Mouse (Mus musculus) inflammation-experienced regulatory T-cells, adult 6 months (primary cell): ENCODE data around the gene Grk6. TPM values are rescaled to one million over a fixed set of nuclear protein-coding genes. Genes with fewer than 3 reads are reported as not detected.

ENCODE experiments used
- ATAC-seq: one replicate; pipeline ENCODE4 v1.8.0; 2017
- polyA plus RNA-seq, 3 experiments: library from polyadenylated mRNA; unstranded; fragments of 100-300 nt; shearing (Covaris generic); gene quantifications; one replicate each; pipeline ENCODE4 v1.2.1; 2017

The Grk6 gene
- polyA plus RNA-seq, 3 experiments from 2014 or later, result 35.3 to 50.0 (median 40.5) TPM

- no peak for ATAC-seq
These were observed 42.2 kb downstream of the Grk6 start for GRCm38 (mm10) chr13:55486916-55487577.

- no peak for ATAC-seq
These were observed 43.0 kb downstream of the Grk6 start, which contains the start of gene Dbn1 for GRCm38 (mm10) chr13:55487578-55488498. TSS of gene Dbn1 (minus strand) at chr13:55488111.

GRCm38 (mm10) chr13:55494257-55494656 lies 49.4 kb downstream of the Grk6 start:
- no peak for ATAC-seq

- ATAC-seq, result no peak
These were observed 50.2 kb downstream of the Grk6 start for GRCm38 (mm10) chr13:55494883-55495621.

- ATAC-seq, result no peak
These were observed 50.8 kb downstream of the Grk6 start for GRCm38 (mm10) chr13:55495702-55496101.

GRCm38 (mm10) chr13:55496661-55497060 lies 51.8 kb downstream of the Grk6 start:
- no peak for ATAC-seq

GRCm38 (mm10) chr13:55498906-55499305 lies 54.0 kb downstream of the Grk6 start:
- no peak for ATAC-seq

- no peak for ATAC-seq
These were observed 55.7 kb downstream of the Grk6 start for GRCm38 (mm10) chr13:55500575-55500974.

- no peak for ATAC-seq
These were observed 57.5 kb downstream of the Grk6 start for GRCm38 (mm10) chr13:55502405-55502804.

- ATAC-seq, result no peak
These were observed 59.5 kb downstream of the Grk6 start for GRCm38 (mm10) chr13:55504390-55504789.

GRCm38 (mm10) chr13:55505810-55506209 lies 60.9 kb downstream of the Grk6 start:
- no peak for ATAC-seq

GRCm38 (mm10) chr13:55506697-55507096 lies 61.8 kb downstream of the Grk6 start:
- no peak for ATAC-seq

- no peak for ATAC-seq
These were observed 63.0 kb downstream of the Grk6 start for GRCm38 (mm10) chr13:55507877-55508276.

- no peak for ATAC-seq
These were observed 63.7 kb downstream of the Grk6 start for GRCm38 (mm10) chr13:55508531-55508930.

- no peak for ATAC-seq
These were observed 65.4 kb downstream of the Grk6 start for GRCm38 (mm10) chr13:55510332-55510667.

Other genes with a start within 250 kb of the Grk6 start
- gene Nsd1, start 235.3 kb upstream of the Grk6 start, polyA plus RNA-seq, result 10 to 100 TPM; 46.7 to 76.6 (median 60.1) TPM
- 100 to 1,000 TPM; 196 to 371 (median 209) TPM for gene Prelid1, start 124.6 kb upstream of the Grk6 start, polyA plus RNA-seq
- 10 to 100 TPM in 1 of 3 experiments, 1 to 10 TPM in 2; 8.8 to 15.0 (median 9.7) TPM for gene Rab24, start 123.1 kb upstream of the Grk6 start, polyA plus RNA-seq
- 10 to 100 TPM in 1 of 3 experiments, 1 to 10 TPM in 2; 2.2 to 32.2 (median 3.5) TPM for gene Mxd3, start 115.2 kb upstream of the Grk6 start, polyA plus RNA-seq
- 10 to 100 TPM; 43.9 to 62.8 (median 60.7) TPM for gene Lman2, start 82.3 kb upstream of the Grk6 start, polyA plus RNA-seq
- gene Rgs14, start 75.3 kb upstream of the Grk6 start, polyA plus RNA-seq, result 10 to 100 TPM; 61.5 to 73.9 (median 62.9) TPM
- under 1 TPM in 1 of 3 experiments, not detected in 2; 0.20 TPM for gene Slc34a1, start 46.9 kb upstream of the Grk6 start, polyA plus RNA-seq
- gene Pfn3, start 29.8 kb upstream of the Grk6 start, polyA plus RNA-seq, result not detected
- under 1 TPM in 1 of 3 experiments, not detected in 2; 0.24 TPM for gene F12, start 18.3 kb upstream of the Grk6 start, polyA plus RNA-seq
- under 1 TPM in 1 of 3 experiments, not detected in 2; 0.26 TPM for gene Prr7, start 19.2 kb downstream of the Grk6 start, polyA plus RNA-seq
- gene Dbn1, start 43.0 kb downstream of the Grk6 start, polyA plus RNA-seq, result under 1 TPM in 1 of 3 experiments, not detected in 2; 0.15 TPM
- gene Pdlim7, start 68.6 kb downstream of the Grk6 start, polyA plus RNA-seq, result 10 to 100 TPM; 13.2 to 15.7 (median 13.5) TPM
- 1 to 10 TPM in 2 of 3 experiments, under 1 TPM in 1; 0.93 to 1.1 (median 1.1) TPM for gene Dok3, start 84.2 kb downstream of the Grk6 start, polyA plus RNA-seq
- gene Ddx41, start 91.6 kb downstream of the Grk6 start, polyA plus RNA-seq, result 10 to 100 TPM; 41.7 to 61.0 (median 54.6) TPM
- 10 to 100 TPM; 16.4 to 40.7 (median 37.3) TPM for gene Fam193b, start 126.0 kb downstream of the Grk6 start, polyA plus RNA-seq
- gene Tmed9, start 128.7 kb downstream of the Grk6 start, polyA plus RNA-seq, result 100 to 1,000 TPM; 184 to 286 (median 269) TPM
- gene B4galt7, start 154.8 kb downstream of the Grk6 start, polyA plus RNA-seq, result 10 to 100 TPM; 24.5 to 35.8 (median 25.1) TPM
- 10 to 100 TPM; 28.6 to 51.1 (median 40.0) TPM for gene Caml, start 177.9 kb downstream of the Grk6 start, polyA plus RNA-seq
- 10 to 100 TPM; 62.3 to 67.3 (median 64.0) TPM for gene Ddx46, start 190.0 kb downstream of the Grk6 start, polyA plus RNA-seq
- 10 to 100 TPM in 2 of 3 experiments, 1 to 10 TPM in 1; 9.8 to 15.8 (median 15.6) TPM for gene B230219D22Rik, start 248.1 kb downstream of the Grk6 start, polyA plus RNA-seq